Mouse (Mus musculus): ENCODE data around the gene Tspan4. TPM values are rescaled to one million over a fixed set of nuclear protein-coding genes. Genes with fewer than 3 reads are reported as not detected.

Tspan4 gene
- 27.8 TPM for polyA plus RNA-seq (2014; fragmentation: Illumina TruSeq; extraction: RNeasy Lipid Tissue Mini Kit (QIAGEN cat#74804); ENCODE audit: low read depth, low replicate concordance)

GRCm38 (mm10) chr7:141475011-141475804 lies at the start of gene Tspan4, which contains the start of gene Polr2l:
TSS of gene Tspan4 (plus strand) at chr7:141475240.
TSS of gene Polr2l (minus strand) at chr7:141475132.

GRCm38 (mm10) chr7:141429310-141429709 lies 45.7 kb upstream of the Tspan4 start, which contains the start of gene Cend1:
TSS of gene Cend1 (minus strand) at chr7:141429491.

GRCm38 (mm10) chr7:141437178-141438120 lies 37.6 kb upstream of the Tspan4 start, which contains the start of gene Slc25a22:
TSS of gene Slc25a22 (minus strand) at chr7:141437892.

GRCm38 (mm10) chr7:141443828-141444237 lies 31.2 kb upstream of the Tspan4 start, which contains the start of gene Pidd1:
TSS of gene Pidd1 (minus strand) at chr7:141444025.

GRCm38 (mm10) chr7:141447110-141447991 lies 27.7 kb upstream of the Tspan4 start, which contains the start of gene Rplp2:
TSS of gene Rplp2 (plus strand) at chr7:141447370.

GRCm38 (mm10) chr7:141454967-141455551 lies 20.0 kb upstream of the Tspan4 start, which contains the start of gene Pnpla2:
TSS of gene Pnpla2 (plus strand) at chr7:141455198.

GRCm38 (mm10) chr7:141460391-141461113 lies 14.5 kb upstream of the Tspan4 start, which contains the start of gene Cracr2b:
TSS of gene Cracr2b (plus strand) at chr7:141461094.

GRCm38 (mm10) chr7:141467230-141468030 lies 7.6 kb upstream of the Tspan4 start, which contains the start of gene Cd151:
TSS of gene Cd151 (plus strand) at chr7:141467392.

GRCm38 (mm10) chr7:141539556-141540311 lies 64.7 kb downstream of the Tspan4 start, which contains the start of gene Chid1:
TSS of gene Chid1 (minus strand) at chr7:141539857.

Other genes with a start within 250 kb of the Tspan4 start
- 22.9 TPM for gene Phrf1, start 246.5 kb upstream of the Tspan4 start, polyA plus RNA-seq (2014; fragmentation: Illumina TruSeq; extraction: RNeasy Lipid Tissue Mini Kit (QIAGEN cat#74804); ENCODE audit: low read depth, low replicate concordance)
- 10.7 TPM for gene Irf7, start 208.8 kb upstream of the Tspan4 start, polyA plus RNA-seq (2014; fragmentation: Illumina TruSeq; extraction: RNeasy Lipid Tissue Mini Kit (QIAGEN cat#74804); ENCODE audit: low read depth, low replicate concordance)
- not detected for gene Cdhr5, start 198.5 kb upstream of the Tspan4 start, polyA plus RNA-seq (2014; fragmentation: Illumina TruSeq; extraction: RNeasy Lipid Tissue Mini Kit (QIAGEN cat#74804); ENCODE audit: low read depth, low replicate concordance)
- gene Sct, start 196.1 kb upstream of the Tspan4 start, polyA plus RNA-seq (2014; fragmentation: Illumina TruSeq; extraction: RNeasy Lipid Tissue Mini Kit (QIAGEN cat#74804); ENCODE audit: low read depth, low replicate concordance): not detected
- gene Drd4, start 183.2 kb upstream of the Tspan4 start, polyA plus RNA-seq (2014; fragmentation: Illumina TruSeq; extraction: RNeasy Lipid Tissue Mini Kit (QIAGEN cat#74804); ENCODE audit: low read depth, low replicate concordance): not detected
- gene Deaf1, start 147.6 kb upstream of the Tspan4 start, polyA plus RNA-seq (2014; fragmentation: Illumina TruSeq; extraction: RNeasy Lipid Tissue Mini Kit (QIAGEN cat#74804); ENCODE audit: low read depth, low replicate concordance): 17.7 TPM
- gene Tmem80, start 147.5 kb upstream of the Tspan4 start, polyA plus RNA-seq (2014; fragmentation: Illumina TruSeq; extraction: RNeasy Lipid Tissue Mini Kit (QIAGEN cat#74804); ENCODE audit: low read depth, low replicate concordance): 27.8 TPM
- gene Eps8l2, start 136.4 kb upstream of the Tspan4 start, polyA plus RNA-seq (2014; fragmentation: Illumina TruSeq; extraction: RNeasy Lipid Tissue Mini Kit (QIAGEN cat#74804); ENCODE audit: low read depth, low replicate concordance): 4.6 TPM
- 127 TPM for gene Taldo1, start 83.0 kb upstream of the Tspan4 start, polyA plus RNA-seq (2014; fragmentation: Illumina TruSeq; extraction: RNeasy Lipid Tissue Mini Kit (QIAGEN cat#74804); ENCODE audit: low read depth, low replicate concordance)
- gene Gatd1, start 61.1 kb upstream of the Tspan4 start, polyA plus RNA-seq (2014; fragmentation: Illumina TruSeq; extraction: RNeasy Lipid Tissue Mini Kit (QIAGEN cat#74804); ENCODE audit: low read depth, low replicate concordance): 15.8 TPM
- gene Cend1, start 45.7 kb upstream of the Tspan4 start, polyA plus RNA-seq (2014; fragmentation: Illumina TruSeq; extraction: RNeasy Lipid Tissue Mini Kit (QIAGEN cat#74804); ENCODE audit: low read depth, low replicate concordance): 2.8 TPM
- 48.3 TPM for gene Slc25a22, start 37.3 kb upstream of the Tspan4 start, polyA plus RNA-seq (2014; fragmentation: Illumina TruSeq; extraction: RNeasy Lipid Tissue Mini Kit (QIAGEN cat#74804); ENCODE audit: low read depth, low replicate concordance)
- 1.4 TPM for gene Pidd1, start 31.2 kb upstream of the Tspan4 start, polyA plus RNA-seq (2014; fragmentation: Illumina TruSeq; extraction: RNeasy Lipid Tissue Mini Kit (QIAGEN cat#74804); ENCODE audit: low read depth, low replicate concordance)
- gene Rplp2, start 27.9 kb upstream of the Tspan4 start, polyA plus RNA-seq (2014; fragmentation: Illumina TruSeq; extraction: RNeasy Lipid Tissue Mini Kit (QIAGEN cat#74804); ENCODE audit: low read depth, low replicate concordance): 735 TPM
- gene Pnpla2, start 20.0 kb upstream of the Tspan4 start, polyA plus RNA-seq (2014; fragmentation: Illumina TruSeq; extraction: RNeasy Lipid Tissue Mini Kit (QIAGEN cat#74804); ENCODE audit: low read depth, low replicate concordance): 449 TPM
- gene Cracr2b, start 14.1 kb upstream of the Tspan4 start, polyA plus RNA-seq (2014; fragmentation: Illumina TruSeq; extraction: RNeasy Lipid Tissue Mini Kit (QIAGEN cat#74804); ENCODE audit: low read depth, low replicate concordance): 35.1 TPM
- 248 TPM for gene Cd151, start 7.8 kb upstream of the Tspan4 start, polyA plus RNA-seq (2014; fragmentation: Illumina TruSeq; extraction: RNeasy Lipid Tissue Mini Kit (QIAGEN cat#74804); ENCODE audit: low read depth, low replicate concordance)
- 55.2 TPM for gene Polr2l, start 108 bp upstream of the Tspan4 start, polyA plus RNA-seq (2014; fragmentation: Illumina TruSeq; extraction: RNeasy Lipid Tissue Mini Kit (QIAGEN cat#74804); ENCODE audit: low read depth, low replicate concordance)
- 27.4 TPM for gene Chid1, start 64.6 kb downstream of the Tspan4 start, polyA plus RNA-seq (2014; fragmentation: Illumina TruSeq; extraction: RNeasy Lipid Tissue Mini Kit (QIAGEN cat#74804); ENCODE audit: low read depth, low replicate concordance)
- 33.0 TPM for gene Ap2a2, start 86.9 kb downstream of the Tspan4 start, polyA plus RNA-seq (2014; fragmentation: Illumina TruSeq; extraction: RNeasy Lipid Tissue Mini Kit (QIAGEN cat#74804); ENCODE audit: low read depth, low replicate concordance)
- not detected for gene Muc6, start 180.1 kb downstream of the Tspan4 start, polyA plus RNA-seq (2014; fragmentation: Illumina TruSeq; extraction: RNeasy Lipid Tissue Mini Kit (QIAGEN cat#74804); ENCODE audit: low read depth, low replicate concordance)
- gene Muc2, start 215.1 kb downstream of the Tspan4 start, polyA plus RNA-seq (2014; fragmentation: Illumina TruSeq; extraction: RNeasy Lipid Tissue Mini Kit (QIAGEN cat#74804); ENCODE audit: low read depth, low replicate concordance): not detected